Mouse (Mus musculus) erythroblast, adult 5-6 weeks (primary cell): ENCODE results near the gene Ttyh1. TPM values are rescaled to one million over a fixed set of nuclear protein-coding genes. Genes with fewer than 3 reads are reported as not detected.

Experiments used
- ATAC-seq: replicated peaks from 2 replicates; pipeline ENCODE4 v1.8.0; 2016; ENCODE audit warnings: moderate number of reproducible peaks, mild to moderate bottlenecking, moderate TSS enrichment, inconsistent platforms; ENCODE audit not compliant: poor library complexity, low FRiP score, severe bottlenecking
- total RNA-seq, 2 experiments: library from RNA; stranded (forward) in 1 of 2; stranded (reverse) in 1 of 2; fragments of 150-400 nt in 1 of 2; fragments of 200-764, 138-1000 nt in 1 of 2; gene quantifications; 2 replicates each; pipeline versions ENCODE4 v1.2.3 to v1.2.4; 2015 to 2017; ENCODE audit warnings: low replicate concordance in 2 of 2

Gene Ttyh1
- total RNA-seq, 2 experiments from 2014 or later = 3.0 TPM; not detected in 1

DNA sequence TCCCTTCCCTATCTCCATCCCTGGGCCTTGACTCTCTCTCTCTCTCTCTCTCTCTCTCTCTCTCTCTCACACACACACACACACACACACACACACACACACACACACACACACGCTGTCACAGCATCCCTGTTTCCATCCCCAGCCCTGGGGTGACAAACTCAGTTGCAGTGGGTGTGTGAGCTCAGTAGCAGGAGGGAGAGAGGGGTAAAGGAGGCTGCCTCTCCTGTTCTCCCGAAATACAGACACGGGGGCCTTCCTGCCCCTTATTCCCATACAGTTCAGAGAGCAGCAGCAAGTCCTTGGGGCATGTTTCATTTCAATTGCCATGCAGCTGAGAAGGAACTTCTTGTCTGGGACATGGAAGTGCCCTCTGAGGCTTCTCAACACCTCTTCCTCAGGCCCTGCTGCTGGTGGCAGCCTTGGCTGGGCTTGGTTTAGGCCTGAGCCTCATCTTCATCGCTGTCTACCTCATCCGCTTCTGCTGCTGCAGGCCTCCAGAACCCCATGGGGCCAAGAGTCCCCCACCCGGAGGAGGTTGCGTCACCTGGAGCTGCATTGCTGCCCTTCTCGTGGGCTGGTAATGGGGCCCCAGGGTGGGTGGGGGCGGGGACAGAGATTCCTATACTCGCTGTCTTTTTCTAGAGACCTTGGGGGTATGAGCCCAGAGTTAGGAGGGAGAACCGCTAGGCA is 3.0 kb downstream of the Ttyh1 start:
- no peak for ATAC-seq

DNA sequence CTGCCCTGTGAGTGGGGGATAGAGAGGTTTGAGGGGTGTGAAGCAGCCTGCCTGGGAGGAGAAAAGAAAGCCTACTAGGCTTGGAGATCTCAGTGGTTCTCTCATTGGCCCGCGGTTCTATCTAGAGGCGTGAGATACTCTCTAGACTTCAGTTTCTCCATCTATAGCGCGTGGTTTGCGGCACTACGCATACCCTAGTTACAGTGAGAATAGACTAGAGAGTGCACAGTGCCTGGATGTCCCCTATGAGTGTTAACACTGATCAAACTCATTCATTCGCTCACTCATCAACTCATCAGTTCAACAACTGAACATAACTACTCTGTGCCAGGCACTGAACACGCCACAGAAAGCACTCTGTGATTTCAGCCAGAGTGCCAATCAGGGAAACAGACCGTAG is 3.6 kb downstream of the Ttyh1 start:
- no peak for ATAC-seq

DNA sequence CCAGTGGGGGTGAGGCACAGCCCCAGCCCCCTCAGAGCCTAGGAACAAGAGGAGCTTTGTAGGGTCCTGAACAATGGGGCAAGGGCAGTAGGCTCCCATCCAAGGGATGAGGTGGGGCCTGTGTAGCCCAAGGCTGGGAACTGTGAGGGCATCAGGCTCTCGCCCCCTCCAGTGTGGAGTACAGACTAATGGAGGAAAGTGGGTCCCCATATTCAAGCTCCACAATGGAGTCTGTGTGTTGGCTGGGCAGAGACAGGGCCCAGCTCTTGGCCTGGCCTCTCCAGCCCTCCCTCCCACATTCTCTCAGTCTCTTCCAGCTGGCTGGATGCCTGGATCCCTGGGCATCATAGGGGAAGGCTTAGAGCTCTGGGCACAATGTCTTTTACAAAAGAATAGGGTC is 4.5 kb downstream of the Ttyh1 start:
- ATAC-seq = no peak

DNA sequence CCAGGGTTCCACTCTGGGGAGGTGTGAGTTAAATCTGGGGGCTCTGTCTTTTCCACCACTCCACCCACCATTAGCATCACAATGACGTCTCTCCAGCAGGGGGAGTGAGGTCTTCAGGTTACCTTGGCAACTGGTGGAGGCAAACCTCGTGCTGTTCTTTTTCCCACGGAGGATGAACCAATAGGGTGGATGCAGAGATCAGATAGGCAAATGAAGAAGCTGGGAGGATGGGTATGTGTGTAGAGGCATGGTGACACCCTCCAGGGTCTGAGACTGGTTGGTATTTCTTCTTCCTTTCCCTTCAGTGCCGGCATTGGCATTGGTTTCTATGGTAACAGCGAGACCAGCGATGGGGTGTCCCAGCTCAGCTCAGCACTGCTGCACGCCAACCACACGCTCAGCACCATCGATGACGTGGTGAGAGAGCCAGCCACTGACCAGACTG is 5.1 kb downstream of the Ttyh1 start:
- no peak for ATAC-seq

DNA sequence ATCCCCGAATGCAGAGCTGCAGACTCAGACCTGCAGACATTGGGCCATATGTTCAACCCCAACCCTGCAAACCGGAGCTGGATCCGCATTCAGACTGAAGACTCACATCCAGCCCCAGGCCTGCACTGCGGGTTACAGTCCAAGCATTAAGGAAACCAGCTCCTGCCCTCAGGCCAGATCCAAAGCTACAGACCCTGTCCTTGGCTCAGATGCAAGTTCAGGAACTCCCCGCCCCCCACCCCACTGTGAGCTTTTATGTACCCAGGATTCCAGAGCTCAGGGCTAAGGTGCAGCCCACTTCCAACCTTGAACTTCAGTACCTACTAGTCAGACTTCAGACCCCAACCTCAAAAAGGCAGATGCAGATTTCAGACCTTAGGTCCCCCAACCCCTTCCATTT is 5.6 kb downstream of the Ttyh1 start:
- ATAC-seq = no peak

DNA sequence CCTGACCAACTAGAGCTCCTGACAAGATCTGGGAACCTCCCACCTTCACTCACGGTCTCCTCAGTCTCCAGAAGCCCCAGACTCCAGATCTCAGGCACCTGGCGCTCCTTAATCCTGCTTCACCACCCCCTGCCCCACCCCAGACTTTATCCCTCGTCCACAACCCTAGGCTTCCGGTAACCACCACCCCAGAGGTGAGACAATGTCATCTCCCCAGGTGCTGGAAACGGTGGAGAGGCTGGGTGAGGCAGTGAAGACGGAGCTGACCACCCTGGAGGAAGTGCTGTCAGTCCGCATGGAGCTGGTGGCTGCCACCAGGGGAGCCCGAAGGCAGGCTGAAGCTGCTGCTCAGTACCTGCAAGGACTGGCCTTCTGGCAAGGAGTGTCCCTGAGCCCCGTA is 6.1 kb downstream of the Ttyh1 start:
- no peak for ATAC-seq

DNA sequence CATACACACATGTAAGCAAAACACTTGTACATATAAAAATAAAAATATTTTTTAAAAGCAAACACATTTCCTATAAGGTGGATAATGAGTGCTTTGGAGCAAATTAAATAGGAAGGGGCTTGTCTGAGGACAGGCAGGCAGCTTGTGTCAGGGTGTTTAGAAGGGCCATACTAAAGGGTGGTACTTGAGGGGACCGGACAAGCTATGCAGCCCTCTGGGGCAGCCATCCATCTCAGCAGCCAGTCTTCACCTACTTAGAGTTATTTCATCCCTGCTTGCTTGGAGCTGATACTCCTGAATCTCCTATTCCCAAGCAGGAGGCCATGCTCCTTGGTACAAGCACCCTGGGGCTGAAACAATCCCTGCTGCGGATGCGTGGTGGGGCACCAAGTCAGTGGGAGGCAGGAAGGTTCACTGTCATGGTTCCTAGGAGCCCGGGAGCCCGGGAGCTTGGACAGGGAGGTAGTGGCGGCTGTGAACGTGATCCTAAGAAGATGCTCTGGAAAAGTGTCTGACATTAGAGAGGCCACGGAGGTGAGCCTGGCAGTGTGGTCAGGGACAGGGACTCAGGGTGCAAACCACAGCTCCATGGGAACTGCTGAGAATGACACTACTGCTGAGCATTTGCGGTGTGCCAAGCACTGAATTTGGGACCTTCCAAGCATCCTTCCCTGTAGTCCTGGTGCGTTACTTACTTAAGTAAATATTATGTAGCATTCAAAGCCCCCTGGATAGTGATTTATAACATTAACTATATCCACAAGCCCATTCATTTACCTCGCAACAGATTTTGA is 8.0 kb downstream of the Ttyh1 start:
- no peak for ATAC-seq

DNA sequence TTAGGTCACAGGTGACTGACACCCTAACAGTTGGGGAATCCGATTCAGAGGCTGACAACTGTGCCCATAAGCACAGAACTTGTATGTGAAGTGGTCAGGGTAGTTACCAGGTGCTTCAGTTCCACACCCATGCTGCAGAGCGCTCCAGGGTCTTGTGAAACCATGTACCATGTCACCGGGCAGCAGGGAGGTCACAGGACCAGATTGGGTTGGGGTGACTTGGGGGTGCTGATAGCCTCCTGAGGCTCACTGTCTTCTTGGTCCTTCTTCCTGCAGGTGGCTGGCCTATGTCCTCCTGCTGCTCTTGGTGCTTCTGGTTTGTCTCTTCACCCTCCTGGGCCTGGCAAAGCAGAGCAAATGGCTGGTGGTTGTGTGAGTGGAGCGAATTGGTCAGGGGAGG is 8.7 kb downstream of the Ttyh1 start:
- no peak for ATAC-seq

DNA sequence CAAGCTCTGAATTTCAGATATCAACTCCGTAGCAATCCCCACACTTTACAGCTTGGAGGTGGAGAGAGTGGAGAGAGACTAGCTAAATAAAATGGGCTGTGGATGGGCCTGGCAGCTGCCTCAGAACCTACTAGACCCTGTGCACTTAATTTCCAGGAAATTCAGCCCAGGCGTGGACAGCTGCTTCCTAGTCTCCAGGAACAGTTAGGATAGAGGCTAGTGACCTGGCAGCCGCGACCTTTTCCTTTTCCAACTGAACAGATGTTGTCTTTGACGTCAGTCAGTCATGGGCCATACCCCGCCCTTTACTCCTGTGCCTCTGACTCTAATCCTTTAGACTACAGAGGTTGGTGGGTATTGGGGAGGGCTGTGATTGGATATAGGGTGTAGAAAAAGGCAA is 9.7 kb downstream of the Ttyh1 start:
- no peak for ATAC-seq

DNA sequence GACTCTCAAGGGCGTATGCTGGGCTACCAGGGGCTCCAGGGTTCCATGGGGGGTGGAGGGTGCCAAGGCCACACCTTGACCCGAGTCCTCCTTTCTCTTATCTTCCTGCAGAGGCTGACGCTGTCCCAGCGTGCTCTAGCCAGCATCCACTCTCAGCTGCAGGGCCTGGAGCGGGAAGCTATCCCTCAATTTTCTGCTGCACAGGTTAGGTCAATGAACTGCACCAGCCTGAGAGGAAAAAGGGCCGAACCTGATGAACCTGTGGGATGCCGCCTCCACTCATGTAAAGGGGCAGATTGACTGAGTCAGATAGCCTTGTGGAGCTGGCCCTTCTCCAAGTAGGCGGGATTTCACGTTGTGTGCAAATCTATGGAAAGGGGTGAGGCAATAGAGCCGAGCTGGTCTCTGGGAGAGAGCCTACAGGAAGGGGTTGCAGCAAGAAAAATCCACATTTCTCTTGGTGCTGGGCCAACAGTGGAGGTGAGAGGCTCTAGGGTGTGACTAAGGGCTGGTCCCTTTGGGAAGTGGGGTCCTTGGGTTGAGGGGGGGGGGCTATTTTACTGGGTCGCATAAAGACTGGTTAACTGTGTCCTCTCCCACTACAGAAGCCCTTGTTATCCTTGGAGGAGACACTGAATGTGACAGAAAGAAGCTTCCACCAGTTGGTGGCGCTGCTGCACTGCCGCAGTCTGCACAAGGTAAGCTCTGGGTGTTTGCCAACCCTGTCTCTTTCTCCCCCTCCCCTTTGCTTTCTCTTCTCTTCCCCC is 11.7 kb downstream of the Ttyh1 start:
- ATAC-seq = peak; percentile 74; the same call in 1 of the 2 replicates

DNA sequence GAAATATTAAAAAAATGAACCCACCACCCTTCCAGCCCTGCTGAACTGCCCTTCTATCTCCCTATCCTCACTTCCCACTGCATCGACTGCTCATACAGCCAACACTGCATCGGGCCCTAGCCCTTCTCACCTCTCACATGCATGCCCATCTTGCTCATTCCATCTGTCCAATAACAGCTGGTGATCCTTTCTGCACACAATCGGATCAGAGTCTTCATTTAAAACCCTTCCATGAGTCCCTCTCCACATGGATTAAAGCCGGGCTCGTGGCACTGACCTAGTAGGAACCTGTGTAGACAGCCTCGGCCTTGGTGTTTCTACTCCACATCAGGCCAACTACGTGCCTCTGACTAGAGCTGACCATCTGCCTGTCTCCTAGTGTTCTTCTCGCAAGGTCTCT is 12.8 kb downstream of the Ttyh1 start:
- ATAC-seq = no peak

DNA sequence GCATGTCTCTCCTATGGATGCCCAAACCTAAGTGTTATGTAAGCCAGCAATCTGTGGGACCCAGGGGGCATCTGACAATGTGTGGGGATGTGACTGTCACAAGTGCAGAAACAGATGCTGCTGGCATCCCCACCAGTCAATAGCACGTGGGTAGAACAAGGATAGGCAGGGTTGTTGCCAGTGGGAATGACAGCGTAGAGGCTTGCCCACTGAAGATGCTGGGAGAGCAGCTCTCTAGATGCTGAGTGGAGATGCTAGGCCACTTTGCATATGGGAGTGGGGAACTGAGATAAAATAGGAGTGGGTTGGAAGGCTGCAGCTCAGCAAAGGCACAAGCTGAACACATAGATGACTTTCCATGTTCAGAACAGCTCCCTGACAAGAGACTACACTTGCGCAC is 13.4 kb downstream of the Ttyh1 start:
- no peak for ATAC-seq

DNA sequence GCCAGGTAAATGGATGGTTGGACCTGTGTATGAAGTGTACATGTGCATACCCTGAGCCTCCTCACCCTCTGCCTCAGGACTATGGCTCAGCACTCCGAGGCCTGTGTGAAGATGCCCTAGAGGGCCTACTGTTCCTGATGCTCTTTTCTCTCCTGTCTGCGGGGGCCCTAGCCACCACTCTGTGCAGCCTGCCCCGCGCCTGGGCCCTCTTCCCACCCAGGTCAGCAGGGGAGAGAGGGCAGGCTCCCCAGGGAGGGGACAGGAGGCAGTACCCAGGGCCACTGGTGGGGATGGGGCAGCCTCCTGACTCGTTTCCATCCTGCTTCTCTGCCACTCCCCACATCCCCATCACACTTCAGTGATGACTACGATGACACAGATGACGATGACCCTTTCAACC is 13.8 kb downstream of the Ttyh1 start:
- no peak for ATAC-seq

DNA sequence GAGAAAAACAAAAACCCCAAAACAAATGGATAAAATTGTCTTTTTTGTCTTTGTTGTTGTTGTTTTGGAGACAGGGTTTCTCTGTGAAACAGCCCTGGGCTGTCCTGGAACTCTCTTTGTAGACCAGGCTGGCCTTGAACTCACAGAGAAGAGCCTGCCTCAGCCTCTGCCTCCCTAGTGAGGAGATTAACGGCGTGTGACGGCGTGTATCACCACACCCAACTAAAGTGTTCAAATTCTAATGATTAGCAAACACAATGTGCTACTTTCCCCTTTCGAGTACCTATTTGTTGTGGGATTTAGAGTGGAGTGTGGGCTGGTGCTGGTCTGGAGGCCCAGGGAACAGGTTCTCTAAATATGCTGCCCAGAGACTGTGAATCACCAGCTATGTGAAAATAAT is 15.7 kb downstream of the Ttyh1 start:
- no peak for ATAC-seq

DNA sequence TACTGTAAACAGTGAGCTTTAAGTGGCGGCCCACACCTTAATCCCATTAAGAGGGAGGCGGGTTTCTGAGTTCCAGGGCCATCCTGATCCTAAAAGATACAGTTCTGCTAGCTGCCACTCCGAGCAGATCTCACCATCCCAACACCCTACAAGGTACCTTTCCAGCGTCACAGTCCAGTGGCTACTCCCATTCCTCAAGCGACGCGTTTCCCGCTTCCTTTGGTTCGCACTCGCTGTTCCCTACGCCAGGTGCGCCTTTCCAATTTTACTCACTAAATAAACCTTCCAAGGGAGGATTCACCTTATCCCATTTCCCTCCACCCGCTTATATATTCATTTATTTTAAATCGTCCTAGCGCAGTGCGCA is 17.2 kb downstream of the Ttyh1 start:
- ATAC-seq = peak; percentile 45

DNA sequence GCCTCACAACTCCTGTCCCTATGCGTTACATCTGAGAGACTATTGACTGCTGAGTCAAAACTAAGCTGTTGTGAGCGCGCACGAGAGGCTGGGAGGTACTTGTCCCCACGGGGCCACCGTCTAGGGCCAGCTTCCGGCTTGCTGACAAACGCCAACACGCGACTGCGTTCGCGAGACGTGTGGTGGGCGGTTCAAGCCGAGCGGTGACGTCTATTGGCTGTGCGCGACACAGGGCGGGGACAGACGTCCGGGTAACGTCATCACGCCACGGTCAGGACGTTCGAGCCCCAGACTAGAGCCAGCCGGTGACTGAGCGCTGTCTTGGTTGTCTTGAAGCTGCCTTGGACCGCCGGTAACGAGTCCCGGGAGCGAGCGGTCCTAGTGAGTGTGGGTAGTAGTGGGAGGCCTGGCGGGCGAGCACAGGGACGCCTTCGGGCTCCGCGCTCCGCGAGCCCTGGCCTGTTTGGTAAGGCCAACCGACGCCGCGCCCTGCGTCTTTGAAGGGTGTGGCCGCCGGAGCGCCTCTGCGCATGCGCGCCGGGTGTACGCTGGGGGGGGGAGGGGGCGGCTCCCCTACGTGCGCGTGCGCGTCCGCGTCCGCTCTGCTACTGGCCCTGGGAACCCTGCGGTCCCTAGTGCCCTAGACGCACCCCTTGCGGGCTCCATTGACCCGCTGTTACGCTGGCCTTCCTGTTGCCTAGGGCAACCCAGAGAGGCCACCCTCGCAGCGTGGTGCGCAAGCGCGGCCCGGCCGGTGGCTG is 17.7 kb downstream of the Ttyh1 start, which contains the start of gene Leng8:
Gene Leng8, plus strand, starts transcription at position 269 of the 761 bp plus-strand sequence.
- peak; percentile 96 for ATAC-seq

DNA sequence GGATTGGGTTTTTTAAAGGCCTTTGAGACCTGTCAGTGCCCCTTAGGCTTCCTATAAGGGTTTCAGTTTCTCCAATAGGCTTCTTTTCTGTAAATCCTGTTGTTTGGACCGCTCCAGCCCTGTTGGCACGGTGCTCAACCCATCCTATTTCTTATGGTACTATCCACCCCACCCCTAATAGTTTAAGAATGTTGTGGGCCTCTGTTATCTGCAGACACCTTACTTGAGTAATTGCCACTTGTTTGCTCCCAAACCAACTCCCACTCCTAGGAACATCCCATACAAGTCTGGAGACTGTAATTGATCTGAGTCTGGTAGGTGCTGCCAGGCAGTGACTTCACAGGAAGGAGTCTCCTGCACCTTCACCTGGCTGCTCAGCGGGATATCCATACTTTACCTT is 18.5 kb downstream of the Ttyh1 start:
- ATAC-seq = no peak

DNA sequence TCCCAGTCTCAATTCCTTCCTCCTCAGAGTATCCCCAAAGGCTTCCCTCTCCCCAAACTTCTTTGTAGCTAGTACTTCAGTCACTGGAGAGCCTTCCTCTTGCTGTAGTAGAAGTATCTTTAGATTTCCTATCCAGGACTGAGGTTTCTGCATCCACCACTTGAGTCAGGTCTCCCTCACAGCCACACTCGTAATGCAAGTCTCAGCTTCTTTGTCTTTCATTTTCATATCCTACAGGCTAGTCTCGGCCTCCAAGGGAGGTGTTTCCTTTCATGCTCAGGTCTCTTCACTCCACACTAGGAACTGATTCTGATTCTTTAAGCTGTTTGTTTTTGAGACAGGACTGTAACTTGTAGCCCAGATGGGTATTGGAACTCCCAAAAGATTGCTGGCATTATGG is 19.0 kb downstream of the Ttyh1 start:
- no peak for ATAC-seq

DNA sequence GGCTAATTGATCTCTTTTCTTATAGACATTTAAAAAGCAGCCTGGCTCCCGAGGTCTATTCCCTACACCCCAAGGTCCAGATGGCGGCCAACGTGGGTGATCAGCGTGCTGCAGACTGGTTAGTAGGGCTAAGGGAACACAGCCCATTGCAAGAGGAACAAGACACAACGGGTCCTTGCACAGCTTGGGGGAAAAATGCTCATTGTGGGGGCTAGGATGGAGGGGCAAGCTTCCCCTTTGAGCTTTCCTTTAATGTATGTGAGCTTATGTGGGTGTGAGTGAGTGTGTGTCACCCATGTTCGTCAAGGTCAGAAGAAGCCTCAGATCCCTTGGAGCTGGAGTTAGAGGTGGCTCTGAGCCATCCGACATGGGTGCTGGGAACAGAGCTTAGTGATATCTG is 19.5 kb downstream of the Ttyh1 start:
- no peak for ATAC-seq

DNA sequence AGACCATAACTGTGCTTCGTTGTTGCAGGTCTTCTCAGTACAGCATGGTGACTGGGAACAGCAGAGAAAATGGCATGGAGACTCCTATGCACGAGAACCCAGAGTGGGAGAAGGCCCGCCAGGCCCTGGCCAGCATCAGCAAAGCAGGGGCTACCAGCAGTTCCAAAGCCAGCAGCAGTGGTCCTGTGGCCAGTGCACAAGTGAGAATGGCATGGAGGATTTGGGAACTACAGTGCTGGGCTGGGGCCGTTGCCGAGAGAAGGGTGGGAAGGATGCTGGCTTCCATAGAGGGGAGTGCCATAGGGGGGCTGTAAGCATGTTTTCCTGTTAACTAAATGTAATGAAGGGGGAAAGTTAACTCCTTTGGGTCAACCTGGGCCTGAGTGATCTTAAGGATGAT is 20.2 kb downstream of the Ttyh1 start:
- ATAC-seq = no peak
